In genomic region chr14:86443921-86444835, GRCm38 (mm10) we compare ENCODE assay signal across 22 mouse cellular contexts.
DNase-seq lines count a peak whose midpoint lies in the region; ATAC-seq and TF ChIP-seq lines count a peak whose summit lies in the region.
"Had no signal": no experiment of that assay in that cellular context is flagged by ENCODE, and none has a peak within 500 bp of the region (broad histone marks: within the 10 kb centered on the region; RNA-seq: fewer than 3 reads in every experiment).

No protein-coding gene starts in this region.

- no peaks in the 10 kb centered on the region for H3K36me3 ChIP-seq in heart, embryonic 13.5 days
- H3K36me3 ChIP-seq in forebrain, embryonic 14.5 days (ENCODE audit: control insufficient read depth, insufficient read depth, low read length): no peaks in the 10 kb centered on the region
- H3K36me3 ChIP-seq: embryonic facial prominence, embryonic 10.5 days; forebrain, embryonic 10.5 days; G1E; limb, embryonic 15.5 days; midbrain, embryonic 12.5 days had no signal

- H3K9me3 ChIP-seq in heart, embryonic 13.5 days: no peaks in the 10 kb centered on the region
- H3K9me3 ChIP-seq in forebrain, embryonic 14.5 days (replicated peaks; ENCODE audit: control insufficient read depth, low read length): no peaks in the 10 kb centered on the region
- H3K9me3 ChIP-seq: embryonic facial prominence, embryonic 10.5 days; forebrain, embryonic 10.5 days; limb, embryonic 15.5 days; midbrain, embryonic 12.5 days had no signal

- H3K4me1 ChIP-seq in heart, embryonic 13.5 days: peaks cover 15% of the 10 kb centered on the region
- peaks cover 7% of the 10 kb centered on the region; the same call in 1 of the 2 replicates for H3K4me1 ChIP-seq in embryonic fibroblast, embryonic 13.5 days (ENCODE audit: control insufficient read depth, insufficient read depth, low read length)
- H3K4me1 ChIP-seq in forebrain, embryonic 14.5 days (ENCODE audit: control insufficient read depth, insufficient read depth, low read length): peaks cover 12% of the 10 kb centered on the region
- H3K4me1 ChIP-seq: embryonic facial prominence, embryonic 10.5 days; limb, embryonic 15.5 days had no signal

- peak overlapping the region; percentile 69 for H3K27ac ChIP-seq in heart, embryonic 13.5 days (replicated peaks)
- peak overlapping the region; percentile 57; the same call in 1 of the 2 replicates for H3K27ac ChIP-seq in embryonic fibroblast, embryonic 13.5 days (ENCODE audit: insufficient read depth, low read length)
- H3K27ac ChIP-seq in gastrocnemius, adult 2 months: no peak overlapping the region; the same call in 1 of the 2 replicates
- H3K27ac ChIP-seq in forebrain, embryonic 14.5 days (ENCODE audit: low read depth, low read length): no peak overlapping the region
- H3K27ac ChIP-seq: embryonic facial prominence, embryonic 10.5 days; forebrain, embryonic 10.5 days; hindbrain, embryonic 14.5 days; limb, embryonic 15.5 days; midbrain, embryonic 12.5 days had no signal

- WGBS in heart, embryonic 13.5 days: 40% methylated on average over 5 of the region's 5 CpGs
- WGBS in forebrain, embryonic 14.5 days: 30% methylated on average over 5 of the region's 5 CpGs

- DNase-seq in embryo, embryonic 10.5 days (ENCODE audit: low spot score): peak; percentile 32
- DNase-seq in embryo, embryonic 11 days: no peak
- no peak for DNase-seq in heart, postnatal 4 days
- peak; percentile 78 for DNase-seq in ES-CJ7 (ENCODE audit: low read depth, low spot score)
- DNase-seq in gastrocnemius, adult 2 months: no peak
- no peak for DNase-seq in forebrain, embryonic 14.5 days (ENCODE audit: low spot score)
- DNase-seq: adrenal gland, postnatal 10 days; kidney, postnatal 14 days; lung, postnatal 10 days; right cerebral cortex, postnatal 14 days had no signal

- no peak overlapping the region for H3K4me3 ChIP-seq in heart, embryonic 13.5 days
- no peak overlapping the region for H3K4me3 ChIP-seq in embryonic fibroblast, embryonic 13.5 days (ENCODE audit: insufficient read depth, low read length)
- no peak overlapping the region for H3K4me3 ChIP-seq in gastrocnemius, adult 2 months
- no peak overlapping the region for H3K4me3 ChIP-seq in forebrain, embryonic 14.5 days (ENCODE audit: low read depth, low read length)
- H3K4me3 ChIP-seq: embryonic facial prominence, embryonic 10.5 days; forebrain, embryonic 10.5 days; limb, embryonic 15.5 days; midbrain, embryonic 12.5 days had no signal

- TF ChIP-seq POLR2A in embryonic fibroblast, embryonic 13.5 days (IDR thresholded peaks at IDR 0.05; ENCODE audit: low read depth, low read length): no peak

- H3K4me2 ChIP-seq in heart, embryonic 13.5 days: peak overlapping the region; percentile 4; the same call in 1 of the 2 replicates
- H3K4me2 ChIP-seq in forebrain, embryonic 14.5 days (ENCODE audit: low read length): no peak overlapping the region
- H3K4me2 ChIP-seq: hindbrain, embryonic 14.5 days; limb, embryonic 15.5 days; midbrain, embryonic 12.5 days had no signal

- no peak overlapping the region for H3K9ac ChIP-seq in heart, embryonic 13.5 days
- H3K9ac ChIP-seq in forebrain, embryonic 14.5 days (ENCODE audit: low read length): no peak overlapping the region
- H3K9ac ChIP-seq: hindbrain, embryonic 14.5 days; limb, embryonic 15.5 days; midbrain, embryonic 12.5 days had no signal

- TF ChIP-seq CTCF in embryonic fibroblast, embryonic 13.5 days (IDR thresholded peaks at IDR 0.05; ENCODE audit: borderline replicate concordance, insufficient read depth, low read length): no peak
- no peak for TF ChIP-seq CTCF in gastrocnemius, adult 2 months (IDR thresholded peaks at IDR 0.05)

- ATAC-seq in heart, embryonic 13.5 days (ENCODE audit: extremely low read depth, insufficient number of reproducible peaks, low FRiP score, low TSS enrichment): no peak
- no peak for ATAC-seq in forebrain, embryonic 14.5 days
- ATAC-seq: activated CD4-positive, CD25-positive, alpha-beta regulatory T cell, adult 4 months; CD4-positive, CD25-positive, alpha-beta regulatory T cell, adult 4 months; inflammation-experienced regulatory T-cells, adult 6 months; Patski had no signal

- H3K27me3 ChIP-seq in heart, embryonic 13.5 days (replicated peaks): no peaks in the 10 kb centered on the region
- H3K27me3 ChIP-seq in forebrain, embryonic 14.5 days (replicated peaks; ENCODE audit: control insufficient read depth, insufficient read depth, low read length): no peaks in the 10 kb centered on the region
- H3K27me3 ChIP-seq: limb, embryonic 15.5 days; midbrain, embryonic 12.5 days had no signal

- intact Hi-C loops in gastrocnemius, adult 2 months (cut with DNase I): no loop called here

Comparison
In these comparisons a context has a peak if more than half of its experiments do, and no peak if none do; other contexts are left out.
1. DNase-seq: peak in embryo, embryonic 10.5 days (single experiment) and ES-CJ7 (single experiment); none in embryo, embryonic 11 days (single experiment), heart, postnatal 4 days (single experiment), gastrocnemius, adult 2 months (single experiment) and forebrain, embryonic 14.5 days (single experiment).
2. H3K27ac ChIP-seq: peak in heart, embryonic 13.5 days (single experiment) and embryonic fibroblast, embryonic 13.5 days (single experiment); none in gastrocnemius, adult 2 months (single experiment) and forebrain, embryonic 14.5 days (single experiment).